Mouse (Mus musculus): ENCODE measurements around the gene Sorbs1.

The Sorbs1 gene

DNA sequence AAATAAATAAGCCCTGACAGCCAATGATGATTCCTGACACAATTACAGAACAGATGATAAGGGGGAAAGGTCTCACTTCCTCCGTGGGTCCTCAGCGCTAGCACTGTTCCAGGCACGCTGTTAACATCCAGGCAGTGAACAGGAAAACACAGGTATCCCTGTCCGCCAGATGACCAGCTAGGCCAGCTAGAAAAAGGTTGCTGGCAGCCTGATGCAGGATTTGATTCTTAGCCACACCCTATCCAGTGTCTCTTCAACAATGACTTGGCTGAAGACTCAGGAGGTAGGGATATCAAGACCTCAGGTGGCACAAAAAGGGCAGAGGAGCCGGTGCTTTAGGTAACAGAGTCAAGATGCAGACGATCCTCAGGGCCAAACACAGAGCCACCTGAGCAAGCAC, 32.5 kb downstream of the Sorbs1 start:
- DNase-seq (ENCODE audit: low read depth, low spot score): no peak

DNA sequence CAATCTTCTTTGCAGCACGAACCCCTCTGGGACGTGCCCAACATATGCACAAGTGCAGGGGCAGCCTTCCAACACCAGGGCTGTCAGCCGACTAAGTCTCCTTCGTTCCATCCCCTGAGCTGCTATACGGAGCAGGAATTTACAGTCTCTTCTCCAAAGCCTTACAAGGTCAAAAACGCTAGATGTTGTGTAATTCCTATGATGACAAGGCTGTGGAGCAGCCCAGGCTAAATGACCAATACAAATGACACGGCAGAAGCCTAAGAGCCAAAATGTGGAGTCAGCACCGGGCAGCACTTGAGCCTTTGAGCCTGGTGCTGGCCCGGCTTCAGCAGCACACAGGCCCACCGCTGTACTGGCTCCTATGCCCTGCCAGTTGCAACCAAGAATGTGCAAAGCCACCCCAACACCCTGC, 35.4 kb downstream of the Sorbs1 start:
- peak; percentile 24 for DNase-seq (ENCODE audit: low read depth, low spot score)

DNA sequence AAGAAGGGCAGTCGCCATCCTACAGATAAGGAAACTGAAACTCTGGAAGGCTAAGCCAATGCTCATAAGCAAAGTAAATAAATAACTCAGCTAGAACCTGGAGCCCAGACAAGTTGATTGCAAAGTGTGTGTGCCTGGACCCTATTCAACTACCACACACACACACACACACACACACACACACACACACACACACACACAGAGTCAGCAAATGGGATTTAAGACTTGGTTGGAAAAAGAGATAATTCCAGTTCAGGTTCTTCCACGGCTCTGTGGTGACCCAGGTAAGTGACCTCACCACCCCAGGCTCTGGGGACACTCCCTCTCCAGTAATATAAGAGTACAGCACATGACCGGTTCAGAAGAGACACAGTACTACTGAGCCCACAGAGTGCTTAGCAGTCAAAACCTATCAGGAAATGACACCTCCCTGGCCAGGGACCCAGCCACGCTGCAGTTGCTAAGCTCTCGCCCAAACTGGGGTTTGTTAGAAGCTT, 36.1 kb downstream of the Sorbs1 start:
- DNase-seq (ENCODE audit: low read depth, low spot score): no peak

DNA sequence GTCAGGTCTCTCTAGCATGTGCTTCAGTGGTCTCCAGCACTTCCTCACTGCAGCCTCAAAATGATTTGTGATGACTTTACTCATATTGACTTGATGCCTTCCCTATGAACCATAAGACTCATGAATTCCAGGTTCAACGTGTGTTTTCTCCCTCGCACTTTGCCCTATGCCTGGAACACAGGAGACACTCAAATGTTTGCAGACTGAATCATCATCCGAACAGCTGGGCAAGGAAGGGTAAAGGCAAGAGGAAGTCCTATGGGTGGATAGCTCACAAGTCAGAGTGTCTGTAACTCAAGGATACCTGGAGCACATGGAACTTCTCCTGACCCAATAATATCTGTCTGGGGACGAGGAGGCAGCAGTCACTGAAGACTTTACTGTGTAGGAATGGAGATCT, 37.1 kb downstream of the Sorbs1 start:
- peak; percentile 61 for DNase-seq (ENCODE audit: low read depth, low spot score)

DNA sequence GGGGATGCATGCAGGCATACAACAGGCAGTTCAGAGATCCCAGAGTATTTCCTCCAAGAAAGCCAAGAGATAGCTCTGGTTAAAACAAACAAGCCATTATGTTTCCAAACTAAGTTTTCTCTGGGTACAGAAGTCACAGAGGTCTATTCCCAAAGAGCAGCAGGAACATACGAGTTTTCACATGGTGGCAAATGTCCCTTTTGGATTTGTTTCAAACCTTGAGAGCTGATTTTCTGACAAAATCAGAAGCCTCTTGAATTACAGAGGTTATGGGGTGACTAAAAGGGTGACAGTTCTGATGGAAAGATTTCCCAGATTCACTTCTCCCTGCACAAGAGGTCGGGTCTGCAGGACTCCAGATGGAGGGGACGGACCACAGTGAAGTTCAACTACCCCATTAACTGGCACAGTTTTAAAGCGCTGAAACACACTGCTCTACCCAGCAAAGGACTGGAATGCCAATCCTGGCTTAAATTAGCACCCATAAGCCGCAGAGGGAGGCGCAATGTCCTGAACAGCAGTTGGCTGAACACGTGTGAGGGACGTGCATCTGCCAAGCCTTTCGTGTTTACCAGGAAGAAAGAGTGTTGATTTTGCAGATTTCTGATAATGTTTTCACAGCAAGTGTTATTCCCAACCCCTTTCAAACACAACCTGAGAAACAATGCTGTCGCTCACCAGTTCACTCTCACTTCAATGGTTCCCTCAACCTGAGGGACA, 41.9 kb downstream of the Sorbs1 start:
- DNase-seq (ENCODE audit: low read depth, low spot score): no peak

DNA sequence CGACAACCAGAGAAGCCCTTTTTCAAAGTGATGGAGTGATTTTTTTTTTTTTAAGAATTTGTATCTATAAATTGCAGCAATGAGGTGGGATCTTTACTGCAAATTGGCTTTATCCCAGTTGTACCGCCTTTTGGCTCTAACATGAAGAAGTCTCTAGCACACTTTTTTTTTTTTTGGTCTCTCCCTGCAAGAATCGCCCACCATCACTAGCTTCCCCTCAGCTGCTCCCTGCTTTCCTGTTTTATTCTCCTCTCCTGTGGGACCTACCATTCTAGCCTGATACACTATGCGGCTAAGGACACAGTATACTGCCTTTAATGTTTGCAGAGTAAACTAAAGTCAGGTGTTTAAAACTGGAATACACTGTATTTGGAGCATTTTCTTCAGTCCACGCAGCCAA, 43.8 kb downstream of the Sorbs1 start:
- DNase-seq (ENCODE audit: low read depth, low spot score): no peak

DNA sequence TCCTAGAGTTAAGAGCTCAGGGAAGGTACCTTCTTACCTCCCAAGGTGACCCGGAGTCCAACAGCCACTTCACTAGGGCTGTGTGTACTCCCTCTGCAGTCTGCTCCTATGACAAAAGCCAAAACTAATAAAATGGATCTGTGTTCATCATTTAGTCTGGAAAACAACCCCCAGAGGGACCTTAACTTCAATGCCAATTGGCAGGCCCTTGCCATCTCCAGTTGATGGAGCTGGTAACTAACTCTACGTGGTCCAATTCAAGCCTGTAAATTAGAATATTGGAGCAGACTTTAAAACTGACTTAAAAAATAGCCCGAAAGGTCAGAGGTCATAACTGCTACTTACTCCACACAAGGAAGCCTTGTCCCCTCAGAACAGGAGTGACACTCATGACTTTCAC, 45.3 kb downstream of the Sorbs1 start:
- DNase-seq (ENCODE audit: low read depth, low spot score): no peak

DNA sequence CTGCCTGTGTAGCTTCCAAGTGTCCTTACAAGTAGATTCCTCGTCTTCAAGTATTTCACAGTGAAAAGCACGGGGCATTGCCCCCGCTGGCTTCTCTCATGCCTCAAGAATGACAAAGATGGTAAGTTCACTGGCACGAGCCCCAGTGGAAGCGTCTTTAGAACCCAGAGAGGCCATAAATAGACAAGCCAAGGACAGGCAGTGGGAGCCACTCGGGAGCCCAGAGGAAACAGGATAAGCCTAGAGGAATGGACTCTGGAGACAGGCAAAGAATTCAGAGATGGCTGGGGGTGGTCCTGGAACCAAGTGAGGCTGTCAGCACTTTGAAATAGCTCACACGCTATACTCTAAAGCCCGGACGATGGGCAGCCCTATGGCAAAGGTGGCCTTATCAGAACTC, 45.8 kb downstream of the Sorbs1 start:
- DNase-seq (ENCODE audit: low read depth, low spot score): no peak

DNA sequence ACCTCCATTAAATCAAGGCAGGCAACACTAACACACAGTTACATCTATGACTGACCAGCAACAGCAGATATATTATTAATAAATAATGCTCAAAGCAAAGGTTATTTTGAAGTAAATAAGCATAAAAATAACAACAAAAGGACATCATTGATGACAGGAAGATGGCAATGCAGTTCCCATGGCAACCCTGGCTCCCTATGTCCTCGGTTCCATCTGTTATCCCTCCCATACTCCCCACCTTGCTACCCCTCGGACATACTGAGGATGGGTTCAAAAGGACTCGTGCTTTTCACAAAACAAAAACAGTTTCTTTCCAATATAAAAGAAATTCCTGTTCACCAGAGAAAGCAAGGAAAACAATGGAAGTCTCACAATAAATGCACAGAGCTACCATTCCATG, 48.2 kb downstream of the Sorbs1 start:
- no peak for DNase-seq (ENCODE audit: low read depth, low spot score)

DNA sequence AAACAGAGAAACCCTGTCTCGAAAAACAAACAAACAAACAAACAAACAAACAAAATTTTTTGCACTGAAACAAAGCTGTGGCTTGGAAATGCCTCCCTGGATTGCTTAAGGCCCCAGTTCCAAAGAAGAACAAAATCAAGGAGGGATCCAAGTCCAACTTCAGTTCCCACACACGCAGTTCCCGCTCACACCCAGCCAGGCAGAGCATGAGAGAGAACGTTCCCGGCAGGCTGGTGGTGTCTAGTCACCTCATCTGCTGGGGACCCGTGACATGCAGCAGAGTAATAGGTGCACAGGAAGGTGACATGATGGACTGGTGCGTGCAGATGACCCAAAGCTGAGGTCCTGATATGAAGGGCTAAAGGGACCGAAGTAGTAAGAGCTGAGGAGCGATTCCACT, 49.2 kb downstream of the Sorbs1 start:
- no peak for DNase-seq (ENCODE audit: low read depth, low spot score)

DNA sequence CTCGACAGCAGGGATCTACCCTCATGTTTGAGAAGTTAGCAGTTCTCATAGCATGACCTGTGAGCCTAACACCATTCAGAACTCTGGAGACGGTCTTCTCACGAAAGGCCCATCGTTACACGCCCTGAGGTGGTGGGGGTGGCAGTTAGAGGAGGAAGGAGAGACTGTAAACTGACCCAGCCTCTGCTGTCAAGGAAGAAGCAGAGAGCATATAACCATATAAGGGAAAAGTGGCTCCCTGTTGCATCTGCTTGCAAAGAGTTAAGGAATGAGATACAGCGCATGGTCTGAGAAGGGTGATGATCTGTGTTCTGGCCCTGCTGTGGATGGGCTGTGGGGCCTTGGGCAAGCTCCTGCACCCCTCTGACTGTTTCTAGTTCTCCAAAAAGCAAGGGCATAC, 50.7 kb downstream of the Sorbs1 start:
- peak; percentile 43 for DNase-seq (ENCODE audit: low read depth, low spot score)

DNA sequence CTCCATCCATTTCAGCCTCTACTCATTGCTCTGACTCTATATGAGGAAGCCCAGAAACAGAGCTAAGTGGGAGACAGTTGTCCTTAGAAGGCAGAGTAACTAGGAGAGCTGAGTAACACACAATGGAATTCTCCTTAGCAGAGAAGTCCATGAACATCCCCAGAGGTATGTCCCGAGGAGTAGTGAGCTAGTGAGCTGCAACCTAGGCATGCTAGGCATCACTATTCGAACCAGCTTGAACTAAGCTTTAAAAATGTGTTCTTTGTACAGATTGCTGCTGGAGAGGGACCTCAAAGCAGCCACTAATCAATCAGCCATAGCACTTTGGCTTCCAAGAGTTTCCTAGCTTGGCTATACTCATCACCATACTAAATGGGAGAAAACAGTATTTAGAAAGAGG, 51.1 kb downstream of the Sorbs1 start:
- peak; percentile 47 for DNase-seq (ENCODE audit: low read depth, low spot score)

DNA sequence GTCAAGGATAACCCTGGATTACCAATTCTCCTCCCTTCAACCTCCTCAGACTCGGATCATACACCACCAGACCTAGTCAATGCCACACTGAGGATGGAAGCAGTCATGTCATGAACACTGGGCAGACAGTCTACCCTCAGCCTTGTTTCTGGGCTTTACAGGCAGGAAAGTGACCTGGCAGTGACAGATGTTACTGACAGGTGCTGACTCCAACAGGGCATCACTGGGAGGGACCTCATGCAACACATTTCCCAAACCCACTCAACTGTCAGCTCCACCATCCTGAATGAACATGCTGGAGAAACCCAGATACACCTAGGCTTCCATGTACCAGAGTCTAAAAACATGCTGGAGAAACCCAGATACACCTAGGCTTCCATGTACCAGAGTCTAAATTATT, 51.9 kb downstream of the Sorbs1 start:
- DNase-seq (ENCODE audit: low read depth, low spot score): no peak

DNA sequence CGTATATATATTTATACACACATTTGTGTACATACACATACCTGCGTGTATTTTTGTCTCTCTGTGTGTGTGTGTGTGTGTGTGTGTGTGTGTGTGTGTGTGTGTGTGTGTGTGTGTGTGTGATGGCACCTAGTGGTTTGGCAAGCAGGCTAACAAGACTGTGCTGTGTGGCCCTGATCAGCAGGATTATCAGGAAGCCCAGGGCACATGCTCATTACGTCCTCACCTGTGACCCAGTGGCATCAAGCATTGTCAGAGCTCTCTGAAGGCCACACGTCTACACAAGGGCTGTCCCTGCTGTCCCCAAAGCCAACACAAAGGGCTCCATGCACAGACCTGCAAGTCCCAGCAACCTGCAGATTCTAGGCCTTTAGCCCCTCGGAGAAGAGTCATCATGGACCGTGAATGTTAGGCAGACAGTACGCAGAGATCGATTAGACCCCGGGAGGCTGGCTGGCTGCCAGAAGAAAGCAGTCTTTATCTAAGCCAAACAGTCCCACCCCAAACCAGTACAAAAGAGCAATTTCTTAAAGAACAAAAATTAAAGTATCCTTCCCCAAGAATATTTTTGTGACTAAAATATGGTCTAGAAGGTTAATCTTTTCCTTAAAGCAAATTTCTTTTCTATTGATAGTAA, 52.6 kb downstream of the Sorbs1 start:
- DNase-seq (ENCODE audit: low read depth, low spot score): no peak

DNA sequence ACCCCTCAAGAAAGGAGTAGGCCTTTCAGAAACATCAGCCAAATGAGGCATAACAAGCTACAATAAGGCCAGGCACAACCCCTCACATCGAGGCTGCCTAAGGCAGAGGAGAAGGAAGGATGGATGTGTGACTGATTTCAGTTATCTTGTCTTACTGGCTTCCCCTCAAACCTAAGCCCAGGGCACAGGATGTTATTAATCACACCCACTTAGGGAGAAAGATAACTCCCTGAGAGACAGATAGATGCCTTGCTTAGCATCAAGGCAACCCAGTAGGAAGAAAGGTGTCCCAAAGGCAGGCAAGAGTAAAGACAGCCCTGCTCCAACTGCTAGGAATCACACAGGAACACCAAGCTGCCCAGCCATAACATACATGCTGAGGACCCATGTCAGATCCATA, 54.2 kb downstream of the Sorbs1 start:
- no peak for DNase-seq (ENCODE audit: low read depth, low spot score)

DNA sequence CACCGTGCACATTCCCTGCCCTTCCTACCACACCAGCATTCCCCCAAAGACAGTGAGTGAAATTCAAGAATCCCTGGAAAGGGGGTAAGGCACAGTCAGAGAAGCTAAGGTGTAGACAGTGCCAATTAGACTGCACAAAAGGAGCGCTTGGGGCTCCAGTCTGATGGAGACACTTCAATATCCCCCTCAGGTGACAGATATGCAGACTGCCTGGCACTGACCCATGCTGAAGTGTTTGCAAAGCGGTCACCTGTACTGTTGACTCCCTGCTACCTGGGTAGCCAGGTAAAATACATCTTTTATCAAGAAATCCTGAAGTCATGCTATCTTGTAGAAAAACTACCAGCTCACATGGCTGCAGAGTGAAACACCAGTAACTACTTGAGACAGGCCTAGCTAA, 54.8 kb downstream of the Sorbs1 start:
- DNase-seq (ENCODE audit: low read depth, low spot score): no peak

DNA sequence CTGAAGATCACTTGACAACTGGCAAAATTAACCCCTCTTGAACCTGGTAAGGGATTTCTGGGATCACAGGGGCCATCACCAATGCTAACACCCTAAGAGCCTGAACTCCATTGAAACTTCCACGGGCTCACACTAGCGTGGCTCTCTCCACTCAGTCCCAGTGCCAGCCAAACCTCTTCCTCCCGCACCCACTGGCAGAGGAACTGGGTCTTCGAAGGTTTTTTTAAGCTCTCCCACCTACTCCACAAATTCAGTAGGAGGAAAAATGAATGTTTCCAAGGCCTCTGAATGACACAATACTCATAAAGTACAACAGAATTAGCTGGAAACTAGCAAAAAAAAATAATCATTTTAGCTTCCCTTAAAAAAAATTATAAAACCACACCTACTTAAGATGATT, 58.3 kb downstream of the Sorbs1 start:
- DNase-seq (ENCODE audit: low read depth, low spot score): no peak

DNA sequence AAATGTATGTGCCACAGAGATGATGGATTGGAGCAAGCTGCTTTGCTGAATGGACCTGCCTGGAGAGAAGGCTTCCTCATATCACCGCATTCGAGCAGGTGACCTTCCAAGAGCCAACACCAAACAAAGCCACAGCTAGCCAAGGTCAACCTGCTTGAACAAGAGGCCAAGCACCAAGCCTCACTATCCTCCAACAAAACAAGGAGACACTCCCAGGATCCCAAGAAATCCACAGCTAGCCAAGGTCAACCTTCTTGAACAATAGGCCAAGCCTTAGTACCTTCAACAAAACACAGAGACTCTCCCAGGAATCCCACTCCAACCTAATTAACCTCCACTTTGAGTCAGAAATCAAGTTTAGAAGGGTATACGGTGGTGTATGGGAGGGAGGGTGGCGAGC, 59.5 kb downstream of the Sorbs1 start:
- no peak for DNase-seq (ENCODE audit: low read depth, low spot score)

DNA sequence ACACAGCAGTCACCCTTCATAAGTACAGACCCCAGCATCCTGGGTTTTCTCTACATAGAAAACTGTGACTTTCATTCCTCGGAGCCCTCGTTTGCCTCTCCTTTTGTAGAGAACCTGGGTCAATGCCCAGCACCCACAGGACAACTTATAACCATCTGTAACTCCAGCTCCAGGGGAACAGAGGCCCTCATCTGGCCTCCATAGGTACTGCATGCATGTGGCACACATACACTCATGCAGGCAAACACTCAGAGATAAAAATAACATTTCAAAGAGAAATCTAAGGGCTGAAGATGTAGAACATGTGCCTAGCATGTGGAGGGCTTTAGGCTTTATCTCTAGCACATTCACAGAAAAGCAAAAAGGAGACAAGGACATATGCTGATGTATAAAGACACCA, 61.4 kb downstream of the Sorbs1 start:
- no peak for DNase-seq (ENCODE audit: low read depth, low spot score)

DNA sequence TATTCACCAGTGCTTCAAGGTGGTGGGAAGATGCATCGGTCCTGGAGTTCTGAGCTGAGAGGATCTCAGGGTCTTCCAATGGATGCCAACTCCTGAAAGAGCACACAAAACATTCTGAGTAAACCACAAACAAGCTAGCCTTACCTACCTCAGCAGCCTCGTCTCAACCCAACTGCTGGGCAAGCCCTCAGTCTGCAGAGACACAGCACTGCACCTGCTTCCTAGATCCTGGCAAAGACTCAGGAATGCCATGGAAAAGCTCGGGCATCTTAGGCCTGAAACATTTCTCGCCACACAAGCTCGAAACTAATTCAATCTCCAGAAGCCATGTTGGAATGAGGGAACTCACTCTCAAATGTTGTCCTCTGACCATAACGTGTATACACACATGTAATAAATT, 62.3 kb downstream of the Sorbs1 start:
- DNase-seq (ENCODE audit: low read depth, low spot score): no peak

DNA sequence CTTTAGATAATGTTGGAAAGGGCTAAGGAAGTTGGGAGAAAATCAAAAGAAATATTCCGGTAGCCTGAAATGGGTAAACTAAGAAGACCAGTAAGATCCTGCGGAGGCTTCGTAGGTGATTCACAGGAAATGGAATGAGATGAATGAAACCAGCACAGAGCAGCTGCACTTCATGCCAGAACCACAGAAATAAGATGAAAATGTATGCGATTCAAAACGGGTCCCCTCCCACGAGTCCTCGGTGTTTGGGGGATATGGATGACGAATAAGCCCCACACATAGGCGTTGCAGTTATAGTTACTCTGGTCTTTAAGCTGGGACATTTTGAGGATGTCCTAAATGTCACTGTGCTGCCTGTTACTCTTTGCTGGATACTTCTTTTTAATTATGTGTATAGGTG, 67.1 kb downstream of the Sorbs1 start:
- DNase-seq (ENCODE audit: low read depth, low spot score): no peak

DNA sequence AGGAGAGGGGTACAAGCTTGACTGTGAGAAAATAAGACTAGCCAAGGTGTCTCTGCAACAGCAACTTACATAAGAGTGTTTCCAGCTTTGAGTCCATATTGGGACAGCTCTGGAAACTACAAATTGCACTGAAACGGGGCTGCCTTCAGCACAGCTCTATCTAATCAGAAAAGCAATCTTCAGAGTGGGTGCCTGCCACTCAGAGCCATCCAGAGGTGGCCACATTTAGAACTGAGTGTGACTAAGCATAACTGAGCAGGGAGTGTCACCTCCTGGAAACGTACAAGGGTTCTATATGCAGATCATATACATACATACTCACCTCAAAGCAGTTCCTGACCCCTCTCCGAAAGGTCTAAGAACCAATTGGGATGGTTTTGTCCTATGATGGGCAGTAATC, 71.2 kb downstream of the Sorbs1 start:
- no peak for DNase-seq (ENCODE audit: low read depth, low spot score)

DNA sequence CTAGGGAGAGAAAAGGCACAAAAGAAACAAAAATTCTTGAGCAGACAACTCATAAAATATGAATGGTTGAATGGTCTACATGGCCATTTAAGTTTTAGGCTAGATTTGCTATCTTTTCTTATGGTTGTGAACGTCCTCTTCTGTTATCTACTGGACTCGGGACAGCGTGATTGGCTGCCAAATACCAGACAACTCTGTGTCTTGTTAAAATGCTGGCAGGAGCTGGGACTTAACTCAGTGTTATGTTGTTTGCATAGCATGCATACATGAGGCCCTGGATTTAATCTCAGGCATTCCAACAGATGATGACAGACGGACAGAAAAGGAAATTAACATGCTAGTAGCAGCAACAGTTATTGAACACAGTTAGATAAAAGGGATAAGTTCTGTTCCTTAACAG, 72.6 kb downstream of the Sorbs1 start:
- no peak for DNase-seq (ENCODE audit: low read depth, low spot score)

DNA sequence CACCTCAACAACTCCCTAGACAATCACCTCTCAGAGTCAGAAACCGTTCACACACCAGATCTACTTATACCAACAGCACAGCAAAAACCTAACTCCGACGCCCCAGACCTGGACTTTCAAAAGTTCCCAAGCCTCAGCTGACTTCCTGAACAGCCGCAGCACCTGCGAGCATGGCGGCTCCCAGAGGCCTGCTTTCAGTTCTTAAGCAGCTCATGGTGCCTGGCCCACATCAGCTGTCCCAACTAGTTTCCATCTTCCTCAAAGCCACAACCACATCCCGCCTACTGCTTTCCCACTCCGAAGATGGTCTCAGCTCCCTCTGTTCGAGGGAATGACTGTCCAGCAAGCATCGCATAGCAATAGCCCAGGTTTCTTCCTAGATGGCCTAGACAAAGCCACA, 74.7 kb downstream of the Sorbs1 start:
- no peak for DNase-seq (ENCODE audit: low read depth, low spot score)

Data from 3T3-L1 (cell line).